Mouse (Mus musculus) spleen, adult 18-20 months (tissue): ENCODE data around the gene Mosmo.

ENCODE experiments used
- DNase-seq, 2 experiments: peaks; one replicate each; pipeline ENCODE4 v3.0.0; 2022; ENCODE audit warnings: mixed read lengths in 2 of 2

The Mosmo gene

DNA sequence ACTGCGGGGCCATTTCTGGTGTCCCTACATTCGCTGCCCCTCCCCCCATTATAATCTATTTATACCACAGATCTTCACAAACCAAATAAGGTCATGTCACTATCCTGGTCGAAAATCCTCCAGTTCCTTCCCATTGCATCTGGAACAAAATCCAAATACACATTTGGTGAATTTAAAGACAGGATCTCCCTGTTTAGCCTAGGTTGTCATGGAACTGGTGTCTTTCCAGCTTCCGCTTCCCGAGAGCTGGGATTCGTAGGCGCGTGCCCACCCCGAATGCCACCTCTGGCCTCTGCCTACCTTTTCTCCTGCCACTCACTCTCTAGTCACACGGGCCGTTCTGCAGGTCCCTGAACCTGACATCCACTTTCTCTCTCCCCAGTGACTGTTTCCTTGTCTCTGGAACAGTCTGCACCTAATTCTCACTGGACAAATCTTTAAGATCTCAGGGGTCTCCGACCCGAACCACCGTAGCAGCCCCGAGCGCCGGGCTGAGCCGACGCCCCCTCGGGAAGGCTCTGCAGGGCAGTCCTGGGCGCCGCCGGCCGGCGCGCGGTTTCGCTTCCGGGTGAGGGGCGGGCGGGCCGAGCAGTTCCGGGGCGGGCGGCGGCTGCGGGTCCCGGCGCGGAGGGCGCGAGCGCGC lies at the start of gene Mosmo:
TSS of gene Mosmo (plus strand) at position 618 of the 643 bp plus-strand sequence.
- DNase-seq, result peak; percentile 54 to 67

- no peak for DNase-seq
Observed at GRCm38 (mm10) chr7:120632518-120632917, 44.9 kb upstream of the Mosmo start.

- DNase-seq, result no peak
Observed at GRCm38 (mm10) chr7:120634301-120634700, 43.1 kb upstream of the Mosmo start.

DNA sequence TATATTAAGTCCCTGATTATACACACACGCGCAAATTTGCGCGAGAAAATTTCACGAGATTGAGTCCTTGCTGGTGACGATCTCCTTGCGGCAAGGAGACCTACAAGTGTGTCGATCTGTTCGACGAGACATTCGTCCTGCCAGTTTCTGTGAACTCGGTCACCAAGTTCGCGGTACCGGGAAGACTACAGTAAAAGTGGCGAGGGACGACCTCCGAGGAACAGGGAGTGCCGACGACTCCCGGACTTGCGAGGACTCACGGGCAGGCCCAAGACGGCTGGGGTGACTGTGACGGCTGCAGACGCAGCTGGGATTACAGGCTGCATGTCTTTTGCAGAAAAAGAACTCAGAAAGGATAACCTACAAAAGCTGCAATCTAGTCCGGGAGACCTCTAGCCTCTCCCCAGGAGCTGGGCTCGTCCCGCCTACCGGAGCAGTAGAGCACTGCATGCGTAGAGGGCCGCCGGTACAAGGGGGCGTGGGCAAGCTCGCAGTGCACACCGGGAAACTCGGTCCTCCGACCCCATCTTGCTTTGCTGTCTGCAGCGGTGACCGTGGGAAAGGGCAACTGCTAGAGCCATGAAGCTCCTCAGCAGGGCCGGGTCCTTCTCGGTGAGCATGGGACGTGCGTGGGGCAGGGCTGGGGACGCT lies 42.6 kb upstream of the Mosmo start, which contains the start of gene Uqcrc2:
TSS of gene Uqcrc2 (plus strand) at position 466 of the 651 bp plus-strand sequence.
- DNase-seq, result peak; percentile 69 to 79

GRCm38 (mm10) chr7:120635362-120635781 lies 42.0 kb upstream of the Mosmo start:
- no peak for DNase-seq

- DNase-seq, result no peak
Observed at GRCm38 (mm10) chr7:120635821-120636220, 41.6 kb upstream of the Mosmo start.

- no peak for DNase-seq
Observed at GRCm38 (mm10) chr7:120643217-120643616, 34.2 kb upstream of the Mosmo start.

- DNase-seq, result no peak
Observed at GRCm38 (mm10) chr7:120647849-120648248, 29.6 kb upstream of the Mosmo start.

DNA sequence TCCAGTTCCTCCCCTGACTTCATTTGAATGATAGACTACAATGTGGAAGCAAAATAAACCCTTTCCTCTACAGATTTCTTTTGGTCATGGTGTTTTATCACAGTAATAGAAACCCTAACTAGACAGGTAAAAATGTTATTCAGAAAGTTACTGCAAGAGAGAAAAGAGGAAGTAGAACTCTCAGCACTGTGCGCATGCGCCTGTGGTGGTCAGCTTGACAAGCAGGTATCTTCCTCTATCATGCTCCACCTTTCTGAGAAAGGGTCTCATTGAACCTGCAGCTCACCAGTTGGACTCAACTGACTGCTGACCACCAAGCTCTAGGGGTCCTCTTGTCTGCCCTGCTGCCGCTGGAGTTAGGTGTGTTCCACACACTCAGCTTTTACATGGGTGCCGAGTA lies 15.3 kb upstream of the Mosmo start:
- peak; percentile 36 to 56 for DNase-seq

DNA sequence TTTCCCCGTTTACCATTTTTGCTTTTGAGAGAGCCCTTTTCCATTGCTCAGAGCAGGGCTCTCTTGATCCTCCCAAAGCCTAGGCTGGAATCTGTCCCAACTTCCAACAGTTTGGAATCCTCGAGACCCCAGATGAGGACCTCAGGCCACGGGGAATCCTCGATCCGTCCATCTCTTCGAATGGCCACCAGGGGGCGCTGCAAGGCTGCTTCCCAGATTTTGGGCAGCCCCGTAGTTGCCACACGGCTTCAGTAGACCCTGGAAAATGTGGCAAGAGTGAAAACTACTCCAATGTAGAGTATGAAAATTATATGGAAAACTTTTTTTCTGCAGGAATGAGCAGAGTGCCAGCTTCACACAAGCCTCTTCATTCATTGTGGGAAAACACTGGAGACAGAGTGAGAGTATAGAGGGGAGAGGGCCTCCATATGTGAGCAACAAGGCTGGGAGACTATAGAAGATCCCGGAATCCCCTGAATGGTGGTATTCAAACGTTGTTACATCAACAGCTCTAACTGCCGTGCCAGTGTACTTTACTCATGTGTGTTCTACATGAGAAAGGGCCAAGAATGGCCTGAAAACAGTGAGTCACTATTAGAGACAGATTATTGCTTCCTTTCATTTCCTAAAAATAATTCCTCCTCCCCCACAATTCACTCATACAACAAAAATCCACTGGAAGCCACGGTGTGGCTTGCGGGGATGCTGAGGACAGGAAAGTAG lies 7.1 kb upstream of the Mosmo start, which contains the start of gene Pdzd9:
TSS of gene Pdzd9 (minus strand) at position 191 of the 723 bp plus-strand sequence.
- peak; percentile 34 to 72 for DNase-seq

DNA sequence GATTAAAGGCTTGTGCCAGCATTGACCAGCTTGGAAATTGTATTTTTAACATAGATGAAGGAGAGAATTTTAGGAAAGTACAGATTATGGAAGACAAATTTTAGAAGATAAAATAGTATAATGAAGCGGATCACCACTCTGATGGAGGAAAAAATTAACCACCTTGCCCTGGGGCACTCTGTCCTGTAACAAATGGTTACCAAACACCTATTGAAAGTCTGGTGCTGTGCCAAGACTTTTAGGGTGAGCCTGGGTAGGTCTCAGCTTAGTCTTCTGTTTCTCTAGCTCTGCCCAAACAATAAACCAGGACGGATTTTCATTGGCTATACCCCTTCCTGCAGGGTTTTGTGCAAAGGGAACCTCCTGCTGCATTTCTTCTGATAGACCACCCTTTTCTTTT lies 6.1 kb upstream of the Mosmo start:
- no peak for DNase-seq

DNA sequence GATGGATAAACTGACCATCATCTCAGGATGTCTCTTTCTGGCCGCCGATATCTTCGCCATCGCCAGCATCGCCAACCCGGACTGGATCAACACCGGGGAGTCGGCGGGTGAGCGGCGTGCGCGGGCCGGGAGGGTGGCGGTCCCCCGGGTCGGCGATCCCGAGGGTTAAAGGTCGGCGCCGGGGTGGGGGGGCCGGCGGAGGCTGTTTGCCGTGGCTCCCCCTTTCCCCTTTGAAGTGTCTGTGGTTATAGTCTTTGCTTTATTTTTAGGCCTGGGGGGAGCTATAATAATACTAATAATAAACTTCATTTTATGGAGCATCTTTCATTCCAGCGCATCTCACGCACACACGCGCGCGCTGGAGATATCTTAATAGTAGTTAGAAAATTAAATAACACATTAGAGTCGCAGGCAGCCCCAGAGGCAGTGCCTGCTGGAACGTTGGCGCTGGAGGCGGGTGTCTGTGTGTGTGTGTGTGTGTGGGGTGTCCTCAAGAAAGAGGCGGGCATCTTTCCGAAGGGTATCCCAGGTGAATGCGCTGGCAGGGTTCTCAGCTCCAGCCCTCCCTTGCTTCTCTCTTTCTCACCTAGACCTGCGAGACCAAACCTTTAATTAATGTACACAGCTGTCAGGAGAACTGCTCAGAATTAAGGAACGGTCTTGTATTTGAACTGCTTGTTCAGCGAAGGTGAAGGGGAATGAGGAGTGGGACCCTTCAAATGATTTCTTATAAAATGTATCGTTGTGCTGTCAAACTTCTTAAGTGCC lies 530 bp downstream of the Mosmo start:
- DNase-seq, result peak; percentile 27 to 47

GRCm38 (mm10) chr7:120679023-120679422 lies 1.6 kb downstream of the Mosmo start:
- DNase-seq, result no peak

DNA sequence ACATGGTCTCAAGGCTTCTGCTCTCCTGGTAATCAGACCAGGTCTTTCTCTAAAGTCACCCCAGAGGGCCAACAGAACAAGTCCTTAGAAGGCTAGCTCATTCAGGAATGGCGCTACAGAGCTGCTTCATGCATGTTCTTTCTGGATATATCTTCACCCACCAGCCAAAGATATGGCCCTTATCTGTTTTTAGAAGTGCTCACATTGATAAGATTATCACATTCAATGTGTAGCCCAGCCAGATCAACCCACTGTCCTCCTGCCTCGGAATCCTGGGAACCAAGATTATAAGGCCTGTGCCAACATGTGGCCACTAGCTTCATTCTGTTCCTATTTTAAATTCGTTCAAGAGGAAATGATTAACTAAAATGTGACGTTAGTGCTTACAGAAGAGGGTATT lies 4.6 kb downstream of the Mosmo start:
- DNase-seq, result no peak

DNA sequence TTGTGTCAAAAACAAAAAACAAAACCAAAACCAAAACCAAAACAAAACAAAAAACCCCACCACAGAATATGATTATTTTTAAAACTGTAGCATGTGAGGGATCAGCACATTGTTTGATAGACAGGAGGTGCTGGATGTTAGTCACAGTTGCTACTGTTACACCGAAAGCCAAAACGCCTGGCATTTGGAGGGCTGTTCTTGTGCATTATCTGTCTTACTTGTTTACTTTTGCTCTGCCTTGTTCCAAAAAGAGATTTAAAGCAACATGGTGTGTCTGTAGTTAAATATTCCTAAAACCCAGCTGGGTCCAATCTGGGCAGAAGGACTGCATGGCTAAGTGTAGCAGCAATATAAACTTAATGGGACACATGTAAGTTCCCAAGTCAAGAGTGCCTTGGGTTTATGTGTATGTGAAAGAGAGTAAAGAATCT lies 7.3 kb downstream of the Mosmo start:
- DNase-seq, result no peak

- no peak for DNase-seq
Observed at GRCm38 (mm10) chr7:120685227-120685626, 7.8 kb downstream of the Mosmo start.

DNA sequence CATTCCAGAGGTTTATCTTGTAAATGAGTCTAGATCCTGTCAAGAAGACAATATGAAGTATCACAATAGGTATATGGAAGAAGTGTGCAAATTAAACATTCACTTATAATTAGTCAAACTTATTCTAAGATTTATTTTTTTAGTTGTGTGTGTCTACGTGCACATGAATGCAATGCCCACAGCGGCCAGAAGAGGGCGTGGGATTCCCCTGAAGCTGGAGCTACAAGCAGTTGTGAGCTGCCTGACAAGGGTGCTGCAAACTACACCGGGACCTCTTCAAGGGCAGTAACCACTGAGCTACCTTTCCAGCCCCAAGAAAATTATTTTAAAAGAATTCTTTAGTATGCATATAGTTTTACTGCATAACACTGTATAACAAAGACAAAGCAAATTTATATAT lies 13.2 kb downstream of the Mosmo start:
- DNase-seq, result no peak

- no peak for DNase-seq
Observed at GRCm38 (mm10) chr7:120693831-120694375, 16.5 kb downstream of the Mosmo start.

DNA sequence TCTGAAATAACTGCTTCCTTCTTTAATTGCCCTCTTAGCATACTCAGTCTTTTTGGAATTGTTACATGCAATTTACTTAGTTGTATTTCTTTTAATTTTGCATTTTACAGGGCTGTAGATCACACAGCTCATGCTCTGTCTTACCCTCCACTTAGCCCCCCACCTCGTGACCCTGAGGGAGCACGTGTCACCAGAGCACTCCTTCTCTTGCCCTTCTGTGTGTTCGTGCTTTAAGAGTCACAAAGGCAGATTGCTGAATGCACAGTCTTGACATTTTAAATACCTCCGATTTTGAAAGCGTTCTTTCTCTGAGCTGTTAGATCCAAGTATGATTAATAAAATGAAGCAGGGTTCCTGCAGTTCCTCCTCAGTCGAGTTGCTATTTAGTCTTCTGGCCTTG lies 17.8 kb downstream of the Mosmo start:
- DNase-seq, result no peak

DNA sequence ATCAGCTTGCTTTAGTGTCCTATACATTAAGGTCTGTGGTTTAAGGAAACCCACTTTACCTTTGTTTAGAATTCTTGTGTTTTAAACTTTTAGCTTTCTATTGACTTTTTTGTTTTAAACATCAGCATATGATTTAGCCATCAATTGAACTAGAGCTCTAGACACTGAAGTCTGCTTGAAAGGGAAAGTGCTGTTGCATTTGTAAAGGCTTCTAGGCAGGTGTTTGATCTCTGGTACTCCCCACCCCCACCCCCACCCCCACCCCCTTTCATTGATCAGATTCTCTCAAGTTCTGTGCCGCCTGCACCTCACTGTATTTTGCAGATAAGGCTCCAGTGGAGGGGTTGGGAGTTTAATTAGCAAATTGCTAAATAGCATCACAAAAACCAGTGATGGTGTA lies 18.2 kb downstream of the Mosmo start:
- no peak for DNase-seq

DNA sequence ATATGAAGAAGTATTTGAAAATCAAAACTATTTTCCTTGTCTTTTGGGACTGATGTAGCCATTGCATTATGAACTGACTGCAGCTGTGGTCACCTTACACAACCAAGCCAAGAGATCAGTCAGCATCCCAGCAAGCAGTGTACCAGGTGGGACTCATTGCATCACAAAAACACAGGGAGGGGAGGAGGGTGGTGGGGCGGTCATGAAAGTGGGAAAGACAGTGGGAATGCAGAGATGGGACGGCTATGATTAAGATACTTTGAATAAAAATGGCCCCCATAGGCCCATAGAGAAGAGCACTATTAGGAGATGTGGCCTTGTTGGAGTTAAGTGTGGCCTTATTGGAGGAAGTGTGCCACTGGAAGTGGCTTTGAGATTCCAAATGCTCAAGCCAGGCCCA lies 18.9 kb downstream of the Mosmo start:
- no peak for DNase-seq

- DNase-seq, result no peak
Observed at GRCm38 (mm10) chr7:120699586-120699985, 22.2 kb downstream of the Mosmo start.

DNA sequence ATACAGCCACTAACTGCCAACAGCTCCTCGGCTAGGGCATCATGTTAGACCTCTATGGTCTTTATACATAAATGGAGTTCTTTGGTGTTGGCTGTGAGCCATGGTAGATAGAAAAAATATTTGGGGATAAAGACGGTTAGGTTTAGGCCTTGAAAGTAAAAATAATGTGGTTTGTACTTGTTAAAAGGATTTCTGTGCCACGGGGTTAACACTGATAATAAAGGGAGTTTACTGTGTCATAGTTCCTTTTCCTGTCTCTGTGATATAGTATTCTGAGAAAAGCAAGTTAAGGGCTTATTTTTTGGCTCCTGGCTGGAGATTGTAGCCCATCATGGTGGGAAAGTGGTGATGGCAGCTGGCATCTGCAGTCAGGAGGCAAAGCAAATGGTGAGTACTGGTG lies 26.5 kb downstream of the Mosmo start:
- no peak for DNase-seq
